Mouse (Mus musculus) CH12.LX (cell line): Measurements from ENCODE around the gene Tead2. TPM values are rescaled to one million over a fixed set of nuclear protein-coding genes. Genes with fewer than 3 reads are reported as not detected.
A peak's percentile ranks its signal among the peaks of the same experiment; 100 is the strongest.

Experiments
- DNase-seq: peaks from one replicate; pipeline ENCODE4 v3.0.0-alpha.2; 2013; ENCODE audit errors: extremely low read depth
- H3K27ac ChIP-seq: 2 replicates; pipeline ENCODE4 v1.5.1; 2012; ENCODE audit warnings: low read depth, mild to moderate bottlenecking, control low read depth, moderate library complexity; ENCODE audit not compliant: insufficient read depth
- H3K27me3 ChIP-seq: replicated peaks from 2 replicates; pipeline ENCODE3; 2012; ENCODE audit warnings: inconsistent platforms
- H3K36me3 ChIP-seq, 2 experiments: replicated peaks in 1 of 2; 2 replicates each; pipeline versions ENCODE3 to v1.6.1; 2012; ENCODE audit warnings: inconsistent platforms in 1 of 2, low read length in 1 of 2, mild to moderate bottlenecking in 1 of 2, mixed read lengths in 1 of 2, moderate library complexity in 1 of 2; ENCODE audit not compliant: control insufficient read depth in 1 of 2, insufficient read depth in 1 of 2
- H3K4me1 ChIP-seq, 2 experiments: 2 replicates each; pipeline ENCODE4 v1.6.1; 2012; ENCODE audit warnings: inconsistent platforms in 1 of 2, moderate library complexity in 1 of 2; ENCODE audit not compliant: insufficient read depth in 2 of 2, control insufficient read depth in 1 of 2
- H3K4me2 ChIP-seq: 2 replicates; pipeline ENCODE4 v1.6.1; 2012; ENCODE audit warnings: low read depth, mild to moderate bottlenecking, control low read depth; ENCODE audit not compliant: poor library complexity, insufficient read depth, severe bottlenecking
- H3K4me3 ChIP-seq, 3 experiments: fragments of 150-350 bp in 1 of 3; sonication (generic) in 1 of 3; replicated peaks in 1 of 3; 2 replicates each; pipeline versions ENCODE3 to v1.5.1; 2011 to 2012; ENCODE audit warnings: low read depth in 2 of 3, low read length in 2 of 3, mild to moderate bottlenecking in 2 of 3, moderate library complexity in 2 of 3, control low read depth in 1 of 3, improper control_type of control experiment in 1 of 3, inconsistent platforms in 1 of 3, mixed read lengths in 1 of 3; ENCODE audit not compliant: poor library complexity in 1 of 3
- H3K79me2 ChIP-seq: replicated peaks from 2 replicates; pipeline ENCODE4 v1.6.1; 2012; ENCODE audit warnings: mild to moderate bottlenecking, moderate library complexity; ENCODE audit not compliant: control insufficient read depth, poor library complexity, insufficient read depth, severe bottlenecking; ENCODE audit errors: extremely low read depth
- H3K9ac ChIP-seq: 2 replicates; pipeline ENCODE4 v1.6.1; 2012; ENCODE audit warnings: low read depth, mild to moderate bottlenecking, control low read depth, moderate library complexity; ENCODE audit not compliant: insufficient read depth
- H3K9me3 ChIP-seq: replicated peaks from 2 replicates; pipeline ENCODE3; 2012; ENCODE audit warnings: low read length, inconsistent platforms, mixed read lengths
- CHD1 ChIP-seq: IDR thresholded peaks from 2 replicates; pipeline ENCODE4 v1.6.1; 2012; ENCODE audit warnings: low read depth, low read length, improper control_type of control experiment, inconsistent platforms
- CTCF ChIP-seq, 2 experiments: IDR thresholded peaks in 1 of 2; conservative IDR thresholded peaks in 1 of 2; 2 replicates each; pipeline ENCODE4 v1.5.1; 2011 to 2012; ENCODE audit warnings: low read depth in 2 of 2, low read length in 2 of 2, improper control_type of control experiment in 1 of 2, inconsistent platforms in 1 of 2, mild to moderate bottlenecking in 1 of 2, moderate library complexity in 1 of 2
- E2F4 ChIP-seq: IDR thresholded peaks from 2 replicates; pipeline ENCODE4 v1.6.1; 2011; ENCODE audit warnings: low read depth, low read length, improper control_type of control experiment; ENCODE audit not compliant: insufficient replicate concordance
- ELF1 ChIP-seq: IDR thresholded peaks from 2 replicates; pipeline ENCODE4 v1.6.1; 2014; ENCODE audit warnings: low read depth, mild to moderate bottlenecking, inconsistent platforms, low read length, improper control_type of control experiment
- EP300 ChIP-seq: IDR thresholded peaks from 2 replicates; pipeline ENCODE4 v1.6.1; 2011; ENCODE audit warnings: low read length, improper control_type of control experiment
- HCFC1 ChIP-seq: IDR thresholded peaks from 2 replicates; pipeline ENCODE4 v1.6.1; 2012; ENCODE audit warnings: low read depth, mild to moderate bottlenecking, inconsistent platforms, low read length, improper control_type of control experiment
- IRF4 ChIP-seq: IDR thresholded peaks from 2 replicates; pipeline ENCODE4 v1.6.1; 2014; ENCODE audit warnings: low read depth, mild to moderate bottlenecking, inconsistent platforms, low read length, improper control_type of control experiment
- KAT2A ChIP-seq: IDR thresholded peaks from 2 replicates; pipeline ENCODE4 v1.6.1; 2012; ENCODE audit warnings: low read length, improper control_type of control experiment, inconsistent platforms; ENCODE audit not compliant: insufficient replicate concordance
- NRF1 ChIP-seq: IDR thresholded peaks from 2 replicates; pipeline ENCODE4 v1.6.1; 2014; ENCODE audit warnings: low read depth, mild to moderate bottlenecking, inconsistent platforms, low read length, improper control_type of control experiment, moderate library complexity
- POLR2A ChIP-seq: IDR thresholded peaks from 2 replicates; pipeline ENCODE4 v1.6.1; 2011; ENCODE audit warnings: low read depth, mild to moderate bottlenecking, improper control_type of control experiment, low read length
- POLR2AphosphoS2 ChIP-seq: IDR thresholded peaks from 2 replicates; pipeline ENCODE4 v1.6.1; 2011; ENCODE audit warnings: low read depth, low read length, improper control_type of control experiment
- RAD21 ChIP-seq: IDR thresholded peaks from 2 replicates; pipeline ENCODE4 v1.6.1; 2011; ENCODE audit warnings: low read depth, mild to moderate bottlenecking, low read length, improper control_type of control experiment, moderate library complexity
- SIN3A ChIP-seq: IDR thresholded peaks from 2 replicates; pipeline ENCODE4 v1.6.1; 2012; ENCODE audit warnings: low read length, improper control_type of control experiment, inconsistent platforms
- SMC3 ChIP-seq: IDR thresholded peaks from 2 replicates; pipeline ENCODE4 v1.6.1; 2011; ENCODE audit warnings: low read depth, low read length, improper control_type of control experiment
- dilution Hi-C: fragments of 300-500 bp; cut with MboI; formaldehyde crosslinking; loops from 2 replicates; pipeline ENCODE4 v1.14.3; 2020; ENCODE audit warnings: low sequenced_read_pairs; ENCODE audit not compliant: extremely low pct_unique_long_range_greater_than_20kb, extremely low pct_ligation_motif_present
- in situ Hi-C: fragments of 300-500 bp; cut with MboI; formaldehyde crosslinking; loops from 3 replicates; pipeline ENCODE4 v1.14.3; 2019; ENCODE audit warnings: low sequenced_read_pairs, low pct_ligation_motif_present, low pct_unique_long_range_greater_than_20kb, mixed read lengths
- polyA plus RNA-seq: library from polyadenylated mRNA; unstranded; fragments of >175 nt; gene quantifications from 2 replicates; pipeline ENCODE4 v1.2.1, GENCODE M21; 2012; ENCODE audit warnings: low read depth; ENCODE audit not compliant: insufficient read length
- total RNA-seq, 2 experiments: library from RNA; depleted of rRNA; stranded (reverse); fragments of 300-350 nt in 1 of 2; fragments of >200 nt in 1 of 2; gene quantifications; 2 replicates each; pipeline ENCODE4 v1.2.3; 2012 to 2014

The Tead2 gene
- total and polyA plus RNA-seq, 3 experiments: 0.31 to 2.5 (median 0.38) TPM

- H3K36me3 ChIP-seq: no peaks in the 10 kb centered on the region
- dilution Hi-C loops: no loop called here
- peak; percentile 57 for DNase-seq
- H3K27me3 ChIP-seq: peaks cover 10% of the 10 kb centered on the region
- peak within 1 kb of the TSS; percentile 30 to 52 (median 37) for H3K4me3 ChIP-seq
- no peak within 1 kb of the TSS for H3K27ac ChIP-seq
- 0 out of 2 replicates have a peak, but pooled peaks have one; percentile 18 for TF ChIP-seq ELF1
- no peak for TF ChIP-seq E2F4
- TF ChIP-seq SMC3: peak; percentile 72
- TF ChIP-seq POLR2A: no peak
- TF ChIP-seq CHD1: no peak
- TF ChIP-seq KAT2A: no peak
- TF ChIP-seq RAD21: peak; percentile 70
- peak; percentile 43 to 88; a peak in 2 of 4 replicates for TF ChIP-seq CTCF (conservative IDR thresholded peaks at IDR 0.05 in 1 of 2, IDR thresholded peaks at IDR 0.05 in 1 of 2; ENCODE audit: low read depth in 2 of 2, low read length in 2 of 2)
- 0 out of 2 replicates have a peak, but pooled peaks have one; percentile 17 for TF ChIP-seq NRF1
- TF ChIP-seq SIN3A: no peak
- TF ChIP-seq IRF4: 0 out of 2 replicates have a peak, but pooled peaks have one; percentile 15
- no peak for TF ChIP-seq EP300
- TF ChIP-seq POLR2AphosphoS2: no peak
- no peak for TF ChIP-seq HCFC1
- peaks cover 3 to 27% of the 10 kb centered on the region in 2 experiments; a peak in 3 of 4 replicates for H3K4me1 ChIP-seq
- in situ Hi-C loops: no loop called here
- no peak within 1 kb of the TSS for H3K9ac ChIP-seq
- no peaks in the 10 kb centered on the region for H3K9me3 ChIP-seq
- no peaks in the 10 kb centered on the region for H3K79me2 ChIP-seq
- H3K4me2 ChIP-seq: peak within 1 kb of the TSS; percentile 40
Measured at GRCm38 (mm10) chr7:45277136-45277760, 61.7 kb downstream of the Tead2 start, which contains the start of gene Slc6a21. TSS of gene Slc6a21 (plus strand) at chr7:45277513.

Other genes starting within 250 kb of the Tead2 start
Only the 20 nearest of the 36 such genes appear.
- 7.1 and 7.6 TPM in 2 replicates for gene Prrg2, start 153.1 kb upstream of the Tead2 start, total RNA-seq (2012; rRNA removed)
- 6.1 and 6.7 TPM in 2 replicates for gene Prrg2, start 153.1 kb upstream of the Tead2 start, total RNA-seq (2014; rRNA removed)
- 7.2 and 7.7 TPM in 2 replicates for gene Prrg2, start 153.1 kb upstream of the Tead2 start, polyA plus RNA-seq
- 0.38 and 0.42 TPM in 2 replicates for gene Rcn3, start 123.5 kb upstream of the Tead2 start, total RNA-seq (2012; rRNA removed)
- not detected in 2 replicates for gene Rcn3, start 123.5 kb upstream of the Tead2 start, total RNA-seq (2014; rRNA removed)
- not detected in 2 replicates for gene Rcn3, start 123.5 kb upstream of the Tead2 start, polyA plus RNA-seq
- gene Fcgrt, start 111.9 kb upstream of the Tead2 start, total RNA-seq (2012; rRNA removed): 0.13 and 0.17 TPM in 2 replicates
- not detected in 2 replicates for gene Fcgrt, start 111.9 kb upstream of the Tead2 start, total RNA-seq (2014; rRNA removed)
- 0.15 and 0.16 TPM in 2 replicates for gene Fcgrt, start 111.9 kb upstream of the Tead2 start, polyA plus RNA-seq
- 1,839 and 2,104 TPM in 2 replicates for gene Rps11, start 91.3 kb upstream of the Tead2 start, total RNA-seq (2012; rRNA removed)
- gene Rps11, start 91.3 kb upstream of the Tead2 start, total RNA-seq (2014; rRNA removed): 898 and 923 TPM in 2 replicates
- 1,465 and 1,699 TPM in 2 replicates for gene Rps11, start 91.3 kb upstream of the Tead2 start, polyA plus RNA-seq
- gene Rpl13a, start 87.0 kb upstream of the Tead2 start, total RNA-seq (2012; rRNA removed): 5,043 and 5,211 TPM in 2 replicates
- gene Rpl13a, start 87.0 kb upstream of the Tead2 start, total RNA-seq (2014; rRNA removed): 2,822 and 2,851 TPM in 2 replicates
- 4,154 and 5,174 TPM in 2 replicates for gene Rpl13a, start 87.0 kb upstream of the Tead2 start, polyA plus RNA-seq
- 1.3 and 2.2 TPM in 2 replicates for gene Gm45713, start 79.5 kb upstream of the Tead2 start, total RNA-seq (2012; rRNA removed)
- gene Gm45713, start 79.5 kb upstream of the Tead2 start, total RNA-seq (2014; rRNA removed): not detected in 2 replicates
- 1.4 TPM in 1 of 2 replicates, not detected in the other for gene Gm45713, start 79.5 kb upstream of the Tead2 start, polyA plus RNA-seq
- gene Flt3l, start 79.3 kb upstream of the Tead2 start, total RNA-seq (2012; rRNA removed): 4.0 and 4.9 TPM in 2 replicates
- 4.3 and 4.6 TPM in 2 replicates for gene Flt3l, start 79.3 kb upstream of the Tead2 start, total RNA-seq (2014; rRNA removed)
- gene Flt3l, start 79.3 kb upstream of the Tead2 start, polyA plus RNA-seq: 11.4 and 14.9 TPM in 2 replicates
- gene Pih1d1, start 61.5 kb upstream of the Tead2 start, total RNA-seq (2012; rRNA removed): 69.3 and 74.1 TPM in 2 replicates
- gene Pih1d1, start 61.5 kb upstream of the Tead2 start, total RNA-seq (2014; rRNA removed): 37.2 and 37.4 TPM in 2 replicates
- gene Pih1d1, start 61.5 kb upstream of the Tead2 start, polyA plus RNA-seq: 44.6 and 50.3 TPM in 2 replicates
- gene Aldh16a1, start 61.2 kb upstream of the Tead2 start, total RNA-seq (2012; rRNA removed): 41.6 and 45.1 TPM in 2 replicates
- 26.9 and 27.8 TPM in 2 replicates for gene Aldh16a1, start 61.2 kb upstream of the Tead2 start, total RNA-seq (2014; rRNA removed)
- gene Aldh16a1, start 61.2 kb upstream of the Tead2 start, polyA plus RNA-seq: 49.8 and 53.5 TPM in 2 replicates
- gene Slc17a7, start 51.8 kb upstream of the Tead2 start, total RNA-seq (2012; rRNA removed): not detected in 2 replicates
- not detected in 2 replicates for gene Slc17a7, start 51.8 kb upstream of the Tead2 start, total RNA-seq (2014; rRNA removed)
- gene Slc17a7, start 51.8 kb upstream of the Tead2 start, polyA plus RNA-seq: 0.11 TPM in 1 of 2 replicates, not detected in the other
- gene Gfy, start 36.2 kb upstream of the Tead2 start, total RNA-seq (2012; rRNA removed): not detected in 2 replicates
- gene Gfy, start 36.2 kb upstream of the Tead2 start, total RNA-seq (2014; rRNA removed): not detected in 2 replicates
- gene Gfy, start 36.2 kb upstream of the Tead2 start, polyA plus RNA-seq: not detected in 2 replicates
- gene Pth2, start 34.8 kb upstream of the Tead2 start, total RNA-seq (2012; rRNA removed): not detected in 2 replicates
- gene Pth2, start 34.8 kb upstream of the Tead2 start, total RNA-seq (2014; rRNA removed): not detected in 2 replicates
- not detected in 2 replicates for gene Pth2, start 34.8 kb upstream of the Tead2 start, polyA plus RNA-seq
- gene Ccdc155, start 10.9 kb upstream of the Tead2 start, total RNA-seq (2012; rRNA removed): 0.04 TPM in 1 of 2 replicates, not detected in the other
- not detected in 2 replicates for gene Ccdc155, start 10.9 kb upstream of the Tead2 start, total RNA-seq (2014; rRNA removed)
- not detected in 2 replicates for gene Ccdc155, start 10.9 kb upstream of the Tead2 start, polyA plus RNA-seq
- 1.3 and 1.6 TPM in 2 replicates for gene Dkkl1, start 3.6 kb upstream of the Tead2 start, total RNA-seq (2012; rRNA removed)
- 0.22 and 0.24 TPM in 2 replicates for gene Dkkl1, start 3.6 kb upstream of the Tead2 start, total RNA-seq (2014; rRNA removed)
- gene Dkkl1, start 3.6 kb upstream of the Tead2 start, polyA plus RNA-seq: 0.44 and 0.60 TPM in 2 replicates
- gene Cd37, start 23.4 kb downstream of the Tead2 start, total RNA-seq (2012; rRNA removed): 71.3 and 91.1 TPM in 2 replicates
- gene Cd37, start 23.4 kb downstream of the Tead2 start, total RNA-seq (2014; rRNA removed): 69.3 and 73.8 TPM in 2 replicates
- gene Cd37, start 23.4 kb downstream of the Tead2 start, polyA plus RNA-seq: 397 and 437 TPM in 2 replicates
- 0.08 TPM in 1 of 2 replicates, not detected in the other for gene Slc6a16, start 25.3 kb downstream of the Tead2 start, total RNA-seq (2012; rRNA removed)
- 0.13 TPM in 1 of 2 replicates, not detected in the other for gene Slc6a16, start 25.3 kb downstream of the Tead2 start, total RNA-seq (2014; rRNA removed)
- gene Slc6a16, start 25.3 kb downstream of the Tead2 start, polyA plus RNA-seq: 0.37 and 0.49 TPM in 2 replicates
- not detected in 2 replicates for gene Slc6a21, start 61.8 kb downstream of the Tead2 start, total RNA-seq (2012; rRNA removed)
- not detected in 2 replicates for gene Slc6a21, start 61.8 kb downstream of the Tead2 start, total RNA-seq (2014; rRNA removed)
- gene Slc6a21, start 61.8 kb downstream of the Tead2 start, polyA plus RNA-seq: not detected in 2 replicates
- 10.7 and 17.6 TPM in 2 replicates for gene Trpm4, start 118.0 kb downstream of the Tead2 start, total RNA-seq (2012; rRNA removed)
- 8.6 and 12.0 TPM in 2 replicates for gene Trpm4, start 118.0 kb downstream of the Tead2 start, total RNA-seq (2014; rRNA removed)
- 9.3 and 11.0 TPM in 2 replicates for gene Trpm4, start 118.0 kb downstream of the Tead2 start, polyA plus RNA-seq
- 0.13 and 0.21 TPM in 2 replicates for gene Hrc, start 119.5 kb downstream of the Tead2 start, total RNA-seq (2012; rRNA removed)
- not detected in 2 replicates for gene Hrc, start 119.5 kb downstream of the Tead2 start, total RNA-seq (2014; rRNA removed)
- 0.10 and 0.16 TPM in 2 replicates for gene Hrc, start 119.5 kb downstream of the Tead2 start, polyA plus RNA-seq
- 1.5 and 1.9 TPM in 2 replicates for gene Ppfia3, start 151.3 kb downstream of the Tead2 start, total RNA-seq (2012; rRNA removed)
- gene Ppfia3, start 151.3 kb downstream of the Tead2 start, total RNA-seq (2014; rRNA removed): 0.21 and 0.32 TPM in 2 replicates
- gene Ppfia3, start 151.3 kb downstream of the Tead2 start, polyA plus RNA-seq: 0.57 and 0.61 TPM in 2 replicates